Mouse (Mus musculus) ovary, adult 18-20 months (tissue): ENCODE measurements around the gene Mcidas.

Experiments
- DNase-seq: peaks from one replicate; pipeline ENCODE4 v3.0.0; 2022; ENCODE audit warnings: low spot score, mixed read lengths

Gene Mcidas

GRCm38 (mm10) chr13:112993531-112994152, at the start of gene Mcidas:
Gene Mcidas, plus strand, starts transcription at chr13:112993845.
- no peak for DNase-seq

- DNase-seq = no peak
Measured at GRCm38 (mm10) chr13:112945312-112945711, 48.3 kb upstream of the Mcidas start.

- DNase-seq = no peak
Measured at GRCm38 (mm10) chr13:112945900-112946299, 47.7 kb upstream of the Mcidas start.

GRCm38 (mm10) chr13:112954067-112954466, 39.6 kb upstream of the Mcidas start:
- DNase-seq = no peak

GRCm38 (mm10) chr13:112963081-112963480, 30.6 kb upstream of the Mcidas start:
- no peak for DNase-seq

- DNase-seq = no peak
Measured at GRCm38 (mm10) chr13:112964421-112964820, 29.2 kb upstream of the Mcidas start.

- no peak for DNase-seq
Measured at GRCm38 (mm10) chr13:112967267-112967666, 26.4 kb upstream of the Mcidas start.

GRCm38 (mm10) chr13:112976720-112977119, 16.9 kb upstream of the Mcidas start:
- DNase-seq = no peak

GRCm38 (mm10) chr13:112985605-112986450, 7.8 kb upstream of the Mcidas start:
- no peak for DNase-seq

GRCm38 (mm10) chr13:112986451-112986950, 7.1 kb upstream of the Mcidas start:
- no peak for DNase-seq

- peak; percentile 98 for DNase-seq
Measured at GRCm38 (mm10) chr13:112987532-112987943, 6.1 kb upstream of the Mcidas start, which contains the start of gene Ccno. Gene Ccno, plus strand, starts transcription at chr13:112987802.

- no peak for DNase-seq
Measured at GRCm38 (mm10) chr13:112987991-112988390, 5.7 kb upstream of the Mcidas start.

- no peak for DNase-seq
Measured at GRCm38 (mm10) chr13:112988866-112989265, 4.8 kb upstream of the Mcidas start.

GRCm38 (mm10) chr13:112989541-112989940, 4.1 kb upstream of the Mcidas start:
- no peak for DNase-seq

- no peak for DNase-seq
Measured at GRCm38 (mm10) chr13:112990346-112990745, 3.3 kb upstream of the Mcidas start.

GRCm38 (mm10) chr13:112994191-112994590, 546 bp downstream of the Mcidas start:
- no peak for DNase-seq

- DNase-seq = no peak
Measured at GRCm38 (mm10) chr13:112996407-112996806, 2.8 kb downstream of the Mcidas start.

- no peak for DNase-seq
Measured at GRCm38 (mm10) chr13:112997369-112997768, 3.7 kb downstream of the Mcidas start.

GRCm38 (mm10) chr13:112998427-112999201, 5.0 kb downstream of the Mcidas start:
- no peak for DNase-seq

GRCm38 (mm10) chr13:113000090-113000489, 6.4 kb downstream of the Mcidas start:
- DNase-seq = no peak

- no peak for DNase-seq
Measured at GRCm38 (mm10) chr13:113000576-113001318, 7.1 kb downstream of the Mcidas start.

- no peak for DNase-seq
Measured at GRCm38 (mm10) chr13:113012683-113013082, 19.0 kb downstream of the Mcidas start.
